Mouse (Mus musculus): ENCODE data around the gene Gm29427. TPM values are rescaled to one million over a fixed set of nuclear protein-coding genes. Genes with fewer than 3 reads are reported as not detected.

Gene Gm29427
- total RNA-seq (2021), result not detected
- long read RNA-seq, experiment 1, result 0 reads
- long read RNA-seq, experiment 2, result 0 reads

- peak; percentile 93 for DNase-seq
Observed at GRCm38 (mm10) chr1:130715561-130716217, at the start of gene Gm29427. Gm29427 (minus strand) TSS chr1:130715799.

DNA sequence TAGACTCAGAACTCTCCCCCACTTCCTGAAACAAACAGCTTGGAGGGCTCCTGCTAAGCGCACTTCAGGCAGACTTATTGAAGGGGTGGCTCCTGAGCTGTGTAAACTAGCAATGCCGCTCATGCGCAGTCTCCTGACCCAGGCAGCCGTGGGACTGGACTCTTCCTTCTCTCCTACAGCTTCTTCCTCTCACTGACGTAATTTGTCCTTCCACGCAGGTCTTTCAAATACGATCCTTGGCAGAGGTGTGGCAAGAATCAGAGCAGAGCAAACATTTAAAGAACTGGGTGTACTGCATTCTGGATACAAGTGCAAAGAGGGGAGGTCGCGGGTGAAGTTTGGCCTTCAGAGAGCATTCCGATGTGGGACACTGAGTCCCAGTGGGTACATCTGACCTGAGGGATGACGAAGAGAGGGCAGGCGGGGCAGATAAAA lies 48.4 kb upstream of the Gm29427 start:
- DNase-seq, result no peak

DNA sequence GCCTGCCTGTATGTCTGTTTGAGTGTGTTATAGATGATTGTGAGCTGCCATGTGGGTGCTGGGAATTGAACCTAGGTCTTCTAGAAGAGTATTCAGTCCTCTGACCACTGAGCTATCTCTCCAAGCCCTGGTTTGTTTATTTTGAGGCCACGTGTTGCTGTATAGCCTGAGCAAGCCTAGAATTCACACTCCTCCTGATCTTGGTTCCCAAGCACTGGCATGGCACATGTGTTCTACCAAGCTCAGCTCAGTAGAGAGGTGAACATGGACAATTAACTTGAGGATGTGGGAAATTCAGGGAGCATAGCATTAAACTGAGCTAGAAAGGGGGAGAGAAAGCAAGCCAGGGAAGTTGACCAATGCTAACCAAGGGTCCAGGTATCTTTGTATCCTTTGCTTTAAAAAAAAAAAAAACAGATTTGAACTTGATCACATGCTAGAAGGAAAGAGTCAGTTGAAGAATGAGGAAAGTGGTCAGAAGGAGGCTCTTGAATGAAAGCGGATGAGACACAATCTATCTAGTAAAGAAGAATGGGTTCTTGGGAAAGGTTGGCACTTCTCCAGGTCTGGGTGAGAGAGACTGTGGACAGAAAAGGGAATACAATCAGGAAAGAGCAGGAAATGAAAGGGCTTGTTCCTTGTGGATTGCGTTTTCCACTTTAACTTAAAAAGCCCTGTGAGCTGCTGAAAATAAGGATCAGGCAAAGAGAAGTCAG lies 46.6 kb upstream of the Gm29427 start:
- no peak for DNase-seq

DNA sequence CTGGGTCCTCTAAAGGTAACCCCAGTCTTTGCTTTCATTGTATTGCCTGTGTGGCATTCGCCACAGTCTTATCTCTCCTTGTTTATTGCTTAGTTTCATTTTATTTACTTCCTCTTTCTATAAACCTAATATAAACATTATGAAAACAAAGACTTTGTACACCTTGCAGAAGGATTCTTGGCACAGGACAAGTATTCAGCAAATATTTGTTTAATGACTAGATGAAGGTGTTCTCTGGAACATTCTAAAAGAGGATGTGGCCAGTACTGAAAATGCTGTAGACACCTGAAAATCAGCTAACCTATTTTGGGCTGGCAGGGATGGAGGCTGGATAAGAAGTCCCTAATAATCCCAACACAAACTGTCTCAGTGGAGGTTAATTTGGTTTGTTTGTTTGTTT lies 46.0 kb upstream of the Gm29427 start:
- DNase-seq, result no peak

- no peak for DNase-seq
Observed at GRCm38 (mm10) chr1:130759689-130760088, 44.1 kb upstream of the Gm29427 start.

DNA sequence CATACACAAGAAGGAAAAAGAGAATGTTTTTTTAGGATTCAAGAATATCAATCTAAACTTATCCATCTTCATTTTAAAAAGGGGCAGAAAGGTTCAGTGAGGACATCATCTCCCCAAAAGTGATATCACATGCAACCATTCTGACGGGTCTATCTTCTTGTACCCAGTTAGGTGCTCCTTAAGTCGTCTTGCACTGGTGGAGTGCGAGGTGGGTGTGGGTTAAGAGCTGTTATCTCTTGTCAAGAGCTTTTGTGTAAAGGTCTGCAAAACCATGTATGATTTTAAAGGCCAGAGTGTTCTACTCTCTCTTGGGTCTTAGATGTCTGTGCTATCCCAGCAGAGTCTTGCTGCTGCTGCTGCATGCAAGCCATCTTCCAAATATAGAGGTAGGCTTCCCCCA lies 31.2 kb upstream of the Gm29427 start:
- DNase-seq, result no peak

GRCm38 (mm10) chr1:130745591-130745990 lies 30.0 kb upstream of the Gm29427 start:
- DNase-seq, result no peak

- DNase-seq, result no peak
Observed at GRCm38 (mm10) chr1:130744961-130745360, 29.4 kb upstream of the Gm29427 start.

DNA sequence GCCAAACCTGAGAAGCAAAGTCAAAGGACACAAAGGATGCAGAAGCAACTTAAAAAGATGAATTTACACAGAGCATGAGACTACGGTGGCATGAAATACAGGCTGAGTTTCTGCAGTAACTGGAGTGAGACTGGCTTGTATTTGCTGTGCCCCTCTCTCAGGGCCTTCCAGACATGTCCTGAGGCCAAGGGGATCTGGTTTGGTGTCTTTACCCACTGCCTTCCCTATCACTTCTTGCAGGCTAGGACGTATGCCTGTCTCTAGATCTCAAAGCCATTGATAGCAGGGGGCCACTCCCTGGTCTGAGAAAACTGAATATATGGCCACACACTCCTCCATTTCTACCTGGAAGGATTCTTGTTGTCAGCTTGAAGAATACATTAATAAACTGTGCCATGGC lies 28.6 kb upstream of the Gm29427 start:
- DNase-seq, result no peak

DNA sequence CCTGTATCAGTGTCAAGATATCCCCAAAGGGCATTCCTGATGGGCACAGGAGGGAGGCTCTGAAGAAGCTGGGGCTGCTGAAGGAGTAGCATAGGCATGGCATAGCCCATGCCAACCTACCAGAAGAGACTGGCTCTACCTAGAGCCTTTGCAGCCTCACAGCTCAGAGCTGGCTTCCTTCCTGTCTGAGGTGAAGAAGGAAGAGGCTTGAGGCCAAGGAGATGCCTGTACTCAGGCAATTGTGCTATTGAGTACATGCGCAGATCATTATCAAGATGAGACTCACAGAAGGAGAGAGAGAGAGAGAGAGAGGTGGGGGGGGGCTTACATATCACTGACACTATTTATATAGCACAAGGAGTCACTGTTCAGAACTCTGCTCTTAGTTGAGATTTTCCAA lies 28.2 kb upstream of the Gm29427 start:
- no peak for DNase-seq

GRCm38 (mm10) chr1:130742201-130742600 lies 26.6 kb upstream of the Gm29427 start:
- no peak for DNase-seq

DNA sequence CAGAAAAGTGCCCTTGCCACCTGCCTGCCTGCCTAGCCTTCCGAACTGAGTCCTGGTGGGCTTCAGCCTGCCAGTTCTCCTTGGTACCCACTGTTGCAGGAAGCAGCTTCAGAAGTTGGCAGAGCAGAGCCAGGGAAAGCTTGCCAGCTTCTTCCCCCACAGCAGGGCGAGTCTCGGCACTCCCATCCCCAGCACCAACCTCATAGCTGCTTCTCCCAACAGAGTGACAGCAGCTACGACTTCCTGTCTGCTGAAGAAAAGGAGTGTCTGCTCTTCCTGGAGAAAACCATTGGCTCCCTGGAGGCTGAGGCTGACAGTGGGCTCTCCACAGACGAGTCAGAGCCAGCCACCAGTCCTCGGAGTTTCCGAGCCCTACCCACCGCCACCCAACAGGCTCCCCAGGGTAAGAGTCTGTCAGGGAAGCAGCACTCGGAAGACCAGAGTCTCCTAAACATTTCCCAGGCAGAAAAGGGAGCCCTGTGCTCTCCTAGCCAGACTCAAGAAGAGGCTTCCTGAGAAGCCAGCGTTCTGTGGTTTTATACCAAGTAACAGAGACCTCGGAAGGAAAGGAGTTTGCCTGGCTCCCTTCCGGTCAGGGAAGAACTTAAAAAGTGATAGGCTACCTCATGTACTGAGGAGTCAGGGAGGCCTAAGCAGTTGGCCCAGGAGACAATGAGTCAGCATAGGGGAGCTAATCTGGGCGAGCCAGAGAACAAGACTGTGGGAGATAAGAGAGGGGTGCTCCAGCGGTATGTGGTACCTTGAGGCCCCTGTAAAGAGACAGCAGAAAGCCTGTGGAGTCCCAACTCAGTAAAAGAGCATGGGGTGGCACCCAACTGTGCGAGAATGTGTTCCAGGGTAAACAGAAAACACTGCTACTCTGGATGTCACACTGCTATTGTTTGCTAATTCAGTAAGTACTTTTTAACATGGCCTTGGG lies 25.5 kb upstream of the Gm29427 start:
- no peak for DNase-seq

- no peak for DNase-seq
Observed at GRCm38 (mm10) chr1:130740227-130740648, 24.6 kb upstream of the Gm29427 start.

DNA sequence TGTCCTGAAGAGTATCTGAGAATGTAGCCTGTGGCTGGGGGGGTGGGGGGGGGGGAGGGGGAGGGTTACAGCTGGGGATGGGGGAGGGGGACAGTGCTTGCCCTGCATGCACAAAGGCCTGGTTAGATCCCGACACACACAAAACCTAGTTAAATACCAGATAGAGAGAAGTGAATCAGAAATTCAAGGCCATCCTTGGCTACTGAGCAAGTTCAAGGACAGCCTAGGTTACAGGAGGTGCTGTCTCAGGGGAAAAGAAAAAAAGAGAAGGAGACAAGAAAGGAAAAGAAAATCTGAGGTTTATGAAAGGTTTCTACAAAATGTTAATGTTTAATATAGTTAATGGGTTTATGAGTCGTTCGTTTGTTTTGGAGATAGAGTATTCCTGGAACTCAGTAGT lies 24.0 kb upstream of the Gm29427 start:
- no peak for DNase-seq

DNA sequence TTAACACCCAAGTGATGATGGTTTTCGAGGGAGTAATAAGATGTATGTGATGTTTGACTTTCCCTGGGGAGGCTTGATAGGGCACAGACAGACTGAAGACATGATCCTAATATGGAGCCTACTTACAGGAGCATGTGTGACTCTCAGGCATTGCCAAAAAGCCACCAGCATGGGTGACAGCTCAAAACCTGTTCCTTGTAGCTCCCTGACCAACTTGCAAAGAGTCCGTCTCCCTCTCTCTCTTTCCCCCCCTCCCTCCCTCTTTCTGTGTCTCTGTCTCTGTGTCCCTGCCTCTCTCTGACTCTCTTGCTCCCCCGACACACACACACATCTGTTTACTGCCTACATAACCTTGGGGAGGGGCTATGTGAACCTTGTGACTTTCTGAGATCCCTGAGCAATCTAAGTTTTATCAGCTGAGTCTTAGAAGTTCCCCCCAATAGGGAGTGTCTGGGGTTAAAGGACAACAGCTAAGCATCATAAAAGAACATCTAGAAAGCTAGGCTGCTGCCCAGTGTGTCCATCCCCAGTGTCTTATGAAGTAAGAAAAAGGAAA lies 23.0 kb upstream of the Gm29427 start:
- no peak for DNase-seq

DNA sequence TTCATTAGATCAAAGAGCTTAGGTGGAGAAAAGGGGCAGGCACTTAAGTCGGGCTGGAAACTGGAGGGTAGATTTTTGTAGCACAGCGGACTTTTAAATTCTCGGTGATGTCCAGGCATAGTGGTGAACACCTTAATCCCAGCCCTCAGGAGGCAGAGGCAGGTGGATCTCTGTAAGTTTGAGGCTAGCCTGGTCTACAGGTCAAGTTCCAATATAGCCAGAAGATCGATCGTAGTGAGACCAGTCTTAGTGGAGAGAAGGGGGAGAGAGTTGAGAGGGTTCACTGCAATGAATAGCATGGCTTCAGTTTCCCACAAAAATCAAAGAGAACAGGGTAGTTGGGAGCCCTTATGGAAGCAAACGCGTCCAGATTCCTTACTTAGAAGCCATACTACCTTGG lies 22.3 kb upstream of the Gm29427 start:
- no peak for DNase-seq

DNA sequence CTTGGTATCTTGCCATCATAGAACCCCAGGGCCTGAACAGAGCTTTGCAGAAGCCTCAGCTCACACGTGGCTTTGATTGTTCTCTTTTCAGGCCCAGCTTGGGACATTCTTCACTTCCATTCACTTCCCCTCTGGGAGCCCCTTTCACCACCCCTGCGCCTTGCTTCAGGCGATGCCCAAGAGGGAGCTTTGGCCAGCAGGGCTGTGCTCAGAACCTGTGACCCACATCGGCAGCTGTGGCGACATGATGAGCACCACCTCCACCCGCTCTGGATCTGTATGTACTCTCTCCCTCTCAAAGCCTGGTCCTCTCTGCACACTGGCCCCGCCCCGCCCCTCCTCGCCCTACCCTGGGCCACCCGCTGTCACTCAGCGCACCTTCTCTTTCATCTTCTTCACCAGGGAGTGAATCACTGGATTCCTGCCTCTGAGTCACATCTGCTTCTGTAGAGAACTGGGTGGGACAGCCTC lies 21.8 kb upstream of the Gm29427 start:
- DNase-seq, result no peak

DNA sequence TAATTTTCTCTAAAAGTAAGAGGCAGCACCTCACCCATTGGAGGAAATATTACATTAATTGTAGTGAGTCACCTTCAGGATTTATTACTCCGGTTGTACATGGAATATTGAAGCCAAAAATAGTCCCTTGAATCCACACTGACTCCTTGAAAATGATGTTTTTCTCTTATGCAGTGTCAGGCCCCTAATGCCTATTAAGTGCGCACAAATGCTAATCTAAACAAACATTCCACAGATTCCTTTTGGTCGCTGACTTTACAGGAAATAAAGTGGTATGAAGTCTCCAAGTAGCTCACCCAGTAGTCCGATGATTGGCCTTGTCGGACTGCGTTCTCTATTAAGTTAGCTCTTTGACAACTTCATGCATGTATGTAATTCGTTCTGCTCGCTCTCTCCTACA lies 19.3 kb upstream of the Gm29427 start:
- DNase-seq, result no peak

DNA sequence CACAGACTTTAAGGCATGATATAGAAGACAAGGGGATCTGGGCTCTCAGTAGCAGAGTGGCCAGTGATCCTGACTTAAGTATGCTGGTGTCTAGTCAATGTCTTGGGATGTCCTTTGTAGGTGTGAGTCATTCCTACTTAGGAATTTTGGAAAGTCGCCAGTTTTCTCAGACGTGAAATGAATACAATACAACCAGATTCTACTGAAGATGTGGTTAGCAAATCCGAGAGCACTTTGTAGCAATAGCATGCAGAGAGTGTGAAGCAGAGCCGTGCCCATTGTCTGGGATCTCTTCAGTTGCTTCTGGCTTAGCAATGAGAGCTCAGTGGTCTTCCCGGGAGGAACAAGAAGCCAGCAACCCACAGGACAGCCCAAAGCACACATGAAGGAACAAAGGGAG lies 18.9 kb upstream of the Gm29427 start:
- DNase-seq, result no peak

- DNase-seq, result no peak
Observed at GRCm38 (mm10) chr1:130733671-130734070, 18.1 kb upstream of the Gm29427 start.

GRCm38 (mm10) chr1:130732706-130733658 lies 17.4 kb upstream of the Gm29427 start:
- no peak for DNase-seq
